Mouse (Mus musculus) ES-E14 (cell line): ENCODE results near the gene Nab1.

Source experiments
- HCFC1 ChIP-seq: IDR thresholded peaks from 2 replicates; pipeline ENCODE4 v1.6.1; 2012; ENCODE audit warnings: low read length, inconsistent platforms, borderline replicate concordance; ENCODE audit not compliant: insufficient read depth
- MAFK ChIP-seq: IDR thresholded peaks from 2 replicates; pipeline ENCODE4 v1.6.1; 2014; ENCODE audit warnings: mild to moderate bottlenecking, low read depth, low read length, inconsistent platforms; ENCODE audit not compliant: insufficient read depth

DNA sequence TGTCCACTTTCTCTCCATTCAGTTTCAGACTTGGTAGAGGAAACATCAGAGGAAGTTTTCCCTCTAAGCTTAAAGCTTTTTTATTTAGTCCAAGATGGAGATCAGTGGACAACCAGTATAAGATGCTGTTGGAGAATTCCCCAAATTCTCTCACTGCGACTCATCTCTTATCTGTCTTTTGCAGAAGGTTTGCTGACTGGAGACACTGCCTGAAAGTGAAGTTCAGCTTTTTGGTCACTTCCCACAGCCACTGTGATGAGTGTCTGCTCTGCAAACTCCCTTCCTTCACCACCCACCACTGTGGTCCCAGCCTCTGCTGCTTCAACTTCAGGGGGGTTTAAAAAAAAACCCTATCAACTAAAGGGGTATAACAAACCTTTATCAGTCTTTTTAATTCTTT, 70.4 kb downstream of the Nab1 start:
- TF ChIP-seq MAFK, result no peak
- no peak for TF ChIP-seq HCFC1
